Mouse (Mus musculus): ENCODE measurements around the gene Vsx2.

DNA sequence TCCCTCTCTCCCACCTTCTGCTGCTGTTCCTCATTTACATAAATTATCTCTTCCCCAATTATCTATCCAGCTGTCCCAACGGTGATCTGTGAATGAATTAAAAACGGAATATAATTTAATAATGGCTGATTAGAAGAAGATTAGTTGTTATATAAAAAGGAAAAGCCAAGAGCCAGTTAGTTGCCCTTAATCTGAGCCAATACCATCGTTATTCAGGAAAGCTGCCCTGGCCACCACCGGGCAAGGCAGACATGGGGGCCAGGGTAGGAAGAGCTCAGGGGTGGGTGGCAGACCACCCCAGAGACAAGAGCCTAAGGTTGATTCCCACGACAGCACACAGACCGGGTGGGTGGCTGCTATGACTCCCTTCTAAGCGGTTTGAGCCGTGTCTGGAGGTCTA lies 21.3 kb upstream of the Vsx2 start:
- TF ChIP-seq POLR2A (IDR thresholded peaks at IDR 0.05; ENCODE audit: low read depth, low read length) (no peak), CTCF (conservative IDR thresholded peaks at IDR 0.05; ENCODE audit: insufficient read depth, insufficient read length, low read depth, low read length) (no peak)

Measured in kidney, adult 2 months (tissue).